Mouse (Mus musculus) yolk sac, embryonic 10.5 days (tissue): ENCODE measurements at regions not wholly inside any gene's neighbourhood (a gene's known extent, or its start where the extent isn't known, plus 50 kb on each side); places are given as distances from the start of the nearest gene placed in this dataset.

ENCODE experiments used
- DNase-seq: peaks from one replicate; pipeline ENCODE4 v3.0.0-alpha.2; 2017; ENCODE audit warnings: low spot score

- DNase-seq = no peak
Observed at GRCm38 (mm10) chr7:83023990-83024389, 156.9 kb downstream of the Mex3b start.

GRCm38 (mm10) chr7:83031101-83031500 lies 164.0 kb downstream of the Mex3b start:
- DNase-seq = no peak

DNA sequence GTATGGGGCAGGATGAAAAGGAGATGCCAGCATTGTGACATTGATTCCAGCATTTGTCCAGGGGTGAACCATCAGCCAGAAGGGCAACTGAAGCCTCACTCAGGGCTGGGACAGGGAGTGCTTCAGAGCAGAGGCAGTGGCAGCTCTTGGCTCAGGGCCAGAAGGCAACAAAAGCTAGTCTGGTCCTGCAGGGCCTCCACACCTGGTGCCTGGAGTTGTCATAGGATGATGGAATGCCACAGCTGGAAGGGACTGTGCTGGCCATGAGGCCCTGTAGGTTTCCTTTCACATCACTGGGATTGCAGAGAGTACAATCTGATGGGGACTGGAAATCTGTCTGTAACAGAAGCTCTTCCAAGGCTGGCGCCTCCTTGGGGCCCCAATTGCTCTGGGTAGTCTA lies 164.9 kb downstream of the Mex3b start:
- DNase-seq = no peak

GRCm38 (mm10) chr7:83032924-83033323 lies 165.8 kb downstream of the Mex3b start:
- no peak for DNase-seq

GRCm38 (mm10) chr7:83035190-83035589 lies 168.1 kb downstream of the Mex3b start:
- DNase-seq = no peak

DNA sequence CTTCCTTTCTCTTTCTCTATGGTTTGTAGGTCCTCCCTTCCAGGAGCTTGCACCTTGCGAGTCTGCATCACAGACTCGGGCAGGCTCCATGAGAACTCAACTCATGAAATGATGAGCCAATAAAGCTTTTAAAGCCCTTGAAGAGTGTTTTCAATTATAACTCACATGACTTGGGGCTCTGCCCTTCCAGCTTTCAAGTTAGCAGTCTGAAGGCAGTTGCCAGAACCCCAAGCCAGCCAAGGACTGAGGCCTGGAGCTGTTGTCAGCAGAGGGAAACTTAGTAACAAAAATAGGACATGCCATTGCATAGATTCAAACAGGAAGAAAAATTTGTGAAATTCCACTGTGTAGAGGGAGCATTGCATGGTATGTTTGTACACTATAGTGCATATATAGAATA lies 169.3 kb downstream of the Mex3b start:
- no peak for DNase-seq

GRCm38 (mm10) chr7:83037100-83037499 lies 170.0 kb downstream of the Mex3b start:
- DNase-seq = no peak

DNA sequence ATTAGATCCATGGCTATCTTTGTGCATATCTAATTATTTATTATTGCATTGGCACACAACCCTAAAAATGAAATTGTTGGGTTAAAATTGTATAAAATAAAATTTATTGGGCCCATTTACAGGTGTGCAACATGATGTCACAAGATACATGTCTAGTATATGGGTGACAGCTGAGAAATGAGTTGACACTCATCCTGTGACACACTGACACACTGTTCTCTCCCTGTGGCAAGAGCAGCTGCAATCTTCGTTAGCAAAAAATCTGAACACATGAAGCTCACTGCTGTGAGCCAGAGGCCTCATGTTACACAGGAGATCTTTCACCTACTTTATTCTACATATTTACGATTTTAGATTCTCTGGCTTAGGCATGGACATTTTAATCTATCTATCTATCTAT lies 170.6 kb downstream of the Mex3b start:
- no peak for DNase-seq

GRCm38 (mm10) chr7:83043746-83044145 lies 176.6 kb downstream of the Mex3b start:
- no peak for DNase-seq

DNA sequence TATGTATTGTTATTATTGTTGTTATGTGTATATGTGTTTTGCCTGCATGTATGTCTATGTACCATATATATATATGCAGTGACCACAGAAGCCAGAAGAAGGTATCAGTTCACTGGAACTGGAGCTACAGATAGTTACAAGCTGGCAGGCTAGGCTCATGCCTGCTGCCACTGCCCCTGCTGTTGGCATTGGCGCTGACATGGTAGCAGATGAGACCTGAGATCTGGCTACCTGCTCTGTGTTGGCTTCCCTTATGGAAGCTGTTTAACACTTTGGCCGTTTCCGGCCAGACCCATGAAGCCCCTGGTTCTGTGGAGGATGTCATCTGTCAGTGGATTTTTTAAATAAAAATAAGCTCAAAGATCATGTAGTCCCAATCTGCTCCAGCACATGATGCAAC lies 178.1 kb downstream of the Mex3b start:
- DNase-seq = no peak

GRCm38 (mm10) chr7:83050011-83050410 lies 182.9 kb downstream of the Mex3b start:
- DNase-seq = no peak

DNA sequence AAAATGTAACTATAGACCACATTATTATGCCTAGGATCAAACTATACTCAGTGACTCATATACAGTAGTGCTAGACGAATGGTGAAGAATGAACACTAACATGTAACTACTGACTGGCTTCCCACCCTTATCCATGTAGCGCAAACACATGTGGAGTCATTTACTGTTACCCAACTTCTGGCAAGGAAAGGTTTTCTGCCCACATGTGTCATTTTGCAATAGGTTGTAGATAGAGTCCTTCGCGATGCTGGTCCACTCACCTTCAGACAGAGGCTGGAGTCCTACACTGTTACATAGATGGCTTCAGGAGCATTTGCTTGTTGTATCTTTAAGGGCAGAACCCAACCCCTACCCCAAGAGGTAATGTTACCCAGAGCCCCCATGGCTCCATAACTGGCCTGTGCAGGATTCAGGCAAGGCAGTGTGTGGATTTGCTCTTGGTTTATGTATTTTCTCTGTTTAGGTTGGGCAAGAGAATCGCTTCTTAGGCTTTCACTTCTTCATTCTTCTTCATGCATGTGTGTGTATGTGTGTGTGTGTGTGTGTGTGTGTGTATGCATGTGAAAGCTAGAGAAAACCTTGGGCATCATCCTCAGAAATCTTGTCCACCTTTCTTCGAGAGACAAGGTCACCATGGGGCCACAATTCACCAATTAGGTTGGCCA lies 183.8 kb downstream of the Mex3b start:
- no peak for DNase-seq

DNA sequence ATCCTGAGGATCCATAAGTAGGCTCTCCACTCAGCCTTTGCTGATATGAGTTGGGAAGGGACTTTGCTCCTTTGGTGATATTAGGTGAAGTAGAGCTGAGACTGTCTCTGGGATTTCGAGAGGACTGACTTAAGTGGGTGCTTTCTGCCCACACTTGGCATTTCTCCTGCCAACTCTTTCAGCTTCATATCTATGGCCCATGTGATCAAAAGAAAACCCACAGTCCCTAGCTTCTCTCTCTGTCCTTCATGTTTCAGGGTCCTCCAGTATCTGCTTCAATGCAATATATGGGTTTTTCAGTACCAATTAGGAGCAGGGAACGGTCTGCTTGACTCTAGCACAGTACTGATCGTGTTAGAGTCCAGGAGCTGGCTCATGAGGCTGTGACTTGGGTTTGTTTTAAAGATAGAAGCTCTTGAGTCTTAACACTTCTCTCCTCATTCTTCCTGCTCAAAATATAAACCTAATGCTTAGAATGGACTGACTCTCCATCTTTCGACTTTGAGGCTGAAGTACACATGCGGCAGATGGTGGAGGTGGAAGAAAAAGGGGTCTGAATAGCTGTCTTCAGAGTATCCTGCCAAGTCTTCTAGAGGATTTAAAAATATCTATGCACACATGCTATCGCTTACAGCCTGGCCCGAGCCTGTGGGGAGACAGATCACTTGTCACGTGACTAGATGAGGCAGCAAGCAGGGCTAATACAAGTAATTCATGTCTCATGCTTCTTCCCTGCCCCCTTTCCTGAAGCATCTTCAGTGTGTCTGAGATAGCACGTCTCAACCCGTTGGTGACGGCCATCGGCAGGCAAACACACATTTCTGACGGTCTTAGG lies 189.2 kb downstream of the Mex3b start:
- DNase-seq = no peak

DNA sequence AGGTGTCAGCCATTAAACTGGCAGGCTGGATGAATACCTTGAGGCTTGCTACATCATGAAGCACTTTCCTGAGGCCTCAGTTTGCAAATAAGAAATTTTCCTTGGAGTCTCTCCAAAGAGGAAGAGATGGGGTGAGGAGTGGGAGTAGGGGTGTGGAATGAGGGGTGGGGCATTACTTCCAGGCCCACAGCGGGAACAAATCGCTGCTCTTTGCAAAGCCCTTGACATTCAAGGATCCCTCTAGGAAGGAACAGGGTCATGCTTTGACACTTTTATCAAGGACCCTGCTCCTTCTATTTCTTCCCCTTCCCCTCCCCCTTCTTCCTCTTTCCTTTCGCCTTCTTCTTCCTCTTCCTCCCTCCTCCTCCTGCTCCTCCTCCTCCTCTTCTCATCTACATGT lies 193.2 kb downstream of the Mex3b start:
- no peak for DNase-seq

DNA sequence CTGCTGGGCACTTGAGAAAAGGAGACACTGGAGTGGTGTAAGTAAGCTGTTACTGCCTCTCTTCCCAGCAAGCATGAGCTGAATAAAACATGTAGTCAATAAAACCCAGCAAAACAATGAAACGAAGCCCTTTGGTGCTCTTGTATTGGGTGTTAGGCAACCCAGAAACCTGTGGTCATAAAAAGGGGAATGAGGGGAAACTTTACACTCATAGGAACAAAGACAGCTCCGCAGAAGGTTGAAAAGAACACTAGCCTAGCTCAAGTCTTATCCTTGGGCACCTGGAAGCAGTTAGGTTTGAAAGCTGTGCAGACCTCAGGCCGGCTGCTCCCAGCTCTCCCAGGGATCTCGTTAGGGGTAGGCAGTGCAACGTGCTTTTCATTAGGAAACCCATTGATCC lies 193.6 kb downstream of the Mex3b start:
- no peak for DNase-seq

GRCm38 (mm10) chr7:83061197-83061893 lies 194.2 kb downstream of the Mex3b start:
- DNase-seq = no peak

DNA sequence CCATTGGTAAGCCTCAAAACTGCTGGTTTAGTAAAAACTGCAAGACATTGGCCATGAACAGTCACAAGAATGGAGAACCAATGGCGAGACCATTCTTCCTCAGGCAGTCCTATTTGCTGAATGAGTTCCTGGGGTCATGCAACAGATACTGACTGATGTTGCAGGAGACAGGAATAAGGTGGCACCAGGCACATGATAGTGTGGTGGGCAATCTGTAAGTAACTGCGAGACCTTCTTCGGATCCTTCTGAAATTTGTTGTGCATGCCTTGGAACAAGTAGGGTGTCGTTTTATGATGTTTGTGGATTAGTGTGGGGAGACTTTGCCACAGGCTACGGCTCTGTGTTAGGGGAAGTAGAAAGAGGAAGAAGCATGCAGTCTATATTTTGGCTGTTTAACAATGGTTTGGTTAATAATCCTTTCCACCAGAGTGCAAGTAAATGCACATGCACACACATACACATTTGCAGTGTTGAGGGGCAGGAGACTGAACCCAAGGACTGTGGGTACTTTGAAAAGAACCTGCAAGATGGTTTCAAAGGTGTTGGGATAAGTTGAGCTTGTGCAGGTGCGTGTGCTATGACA lies 194.9 kb downstream of the Mex3b start:
- no peak for DNase-seq

DNA sequence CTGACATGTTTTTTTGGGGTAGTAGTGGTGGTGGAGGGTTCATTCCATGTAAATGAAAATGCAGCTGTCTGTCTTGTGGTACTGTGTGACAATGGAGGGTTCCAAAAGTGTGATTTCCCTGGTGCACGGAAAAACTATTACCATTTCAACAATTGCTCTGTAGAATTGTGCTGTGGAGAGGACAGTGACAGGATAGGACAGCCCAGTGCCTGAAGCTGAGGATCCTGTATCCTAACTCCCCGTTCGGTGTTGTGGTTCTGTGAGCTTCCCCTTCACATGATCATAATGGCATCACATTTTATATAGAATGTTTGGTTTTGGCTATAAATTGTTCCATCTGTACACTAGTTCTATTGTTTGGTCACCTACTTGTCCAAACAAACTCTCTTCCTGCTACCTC lies 196.4 kb downstream of the Mex3b start:
- DNase-seq = no peak

DNA sequence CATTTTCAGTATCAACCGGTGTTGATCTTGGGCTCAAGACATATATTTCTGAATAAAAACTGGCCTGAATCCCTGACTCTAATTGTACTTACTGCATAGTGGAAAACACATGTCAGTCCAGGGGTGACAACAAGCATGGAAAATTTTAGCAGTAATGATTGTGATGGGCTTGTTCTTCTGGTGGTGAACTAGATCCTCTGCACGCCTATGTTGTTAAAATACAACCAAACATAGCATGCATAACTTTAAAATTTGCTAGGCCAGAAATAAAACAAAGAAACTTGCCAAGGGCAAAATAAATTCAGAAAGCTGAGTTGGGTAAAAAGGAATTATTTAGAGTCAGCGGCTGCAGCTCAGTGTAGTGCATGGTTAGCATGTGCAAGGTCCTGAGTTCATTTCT lies 198.2 kb downstream of the Mex3b start:
- DNase-seq = no peak

- DNase-seq = no peak
Observed at GRCm38 (mm10) chr7:83074399-83074970, 207.4 kb downstream of the Mex3b start.

DNA sequence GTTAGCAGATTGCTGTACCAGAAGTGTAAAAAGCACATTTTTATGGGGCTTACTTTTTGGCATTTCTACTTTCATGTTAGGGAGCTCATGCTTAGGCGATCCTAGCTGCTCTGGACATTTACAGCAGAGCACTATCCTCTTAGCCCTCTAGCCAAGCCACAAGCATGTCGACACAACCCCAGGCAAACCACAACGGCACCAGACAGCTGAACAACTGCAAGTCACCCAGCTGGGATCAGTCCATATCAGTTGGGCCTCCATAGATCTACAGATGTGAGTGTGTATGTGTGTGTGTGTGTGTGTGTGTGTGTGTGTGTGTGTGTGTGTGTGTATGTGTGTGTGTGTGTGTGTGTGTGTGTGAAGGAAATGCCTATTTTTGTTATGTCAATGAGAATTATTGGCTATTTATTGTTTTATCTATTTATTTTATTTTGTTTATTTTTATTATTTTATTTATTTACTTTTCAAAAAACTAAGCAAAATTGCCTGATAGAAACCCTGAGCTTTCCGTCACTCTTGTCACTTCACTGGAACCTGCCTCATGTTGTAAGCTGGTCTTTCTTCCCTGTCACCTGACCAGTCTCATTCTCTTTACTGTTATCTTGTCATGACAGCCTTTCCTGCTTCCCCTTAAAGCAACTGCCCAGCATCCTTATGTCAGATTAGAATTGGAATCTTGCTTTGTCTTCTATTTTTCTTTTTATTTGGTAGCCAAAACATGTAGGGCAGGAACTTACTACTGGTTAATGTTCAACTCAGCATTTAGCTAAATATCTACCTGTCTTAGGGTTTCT lies 208.2 kb downstream of the Mex3b start:
- no peak for DNase-seq
